Comparison of ENCODE assay signal across 7 mouse cellular contexts in genomic region chr1:163091438-163092155, GRCm38 (mm10). TPM values are rescaled to one million over a fixed set of nuclear protein-coding genes. Genes with fewer than 3 reads are reported as not detected.
DNase-seq lines count a peak whose midpoint lies in the region; ATAC-seq lines count a peak whose summit lies in the region.

No protein-coding gene starts in this region.

- no peaks in the 10 kb centered on the region for H3K9me3 ChIP-seq in liver, embryonic 12.5 days (replicated peaks)
- no peaks in the 10 kb centered on the region for H3K9me3 ChIP-seq in kidney, embryonic 16.5 days (ENCODE audit: low read length)
- no peaks in the 10 kb centered on the region for H3K9me3 ChIP-seq in lung, embryonic 15.5 days

- no peaks in the 10 kb centered on the region for H3K27me3 ChIP-seq in liver, embryonic 12.5 days (replicated peaks)
- no peaks in the 10 kb centered on the region for H3K27me3 ChIP-seq in kidney, embryonic 16.5 days (ENCODE audit: insufficient read depth, low read length)
- H3K27me3 ChIP-seq in lung, embryonic 15.5 days = no peaks in the 10 kb centered on the region

- no peak overlapping the region for H3K9ac ChIP-seq in liver, embryonic 12.5 days
- no peak overlapping the region for H3K9ac ChIP-seq in kidney, embryonic 16.5 days (replicated peaks; ENCODE audit: low read length)
- H3K9ac ChIP-seq in lung, embryonic 15.5 days = no peak overlapping the region

- no peak overlapping the region for H3K27ac ChIP-seq in liver, embryonic 12.5 days
- H3K27ac ChIP-seq in kidney, embryonic 16.5 days (ENCODE audit: low read length) = no peak overlapping the region
- no peak overlapping the region for H3K27ac ChIP-seq in lung, embryonic 15.5 days

- no peaks in the 10 kb centered on the region for H3K4me1 ChIP-seq in liver, embryonic 12.5 days
- no peaks in the 10 kb centered on the region for H3K4me1 ChIP-seq in kidney, embryonic 16.5 days (ENCODE audit: insufficient read depth, low read length)
- H3K4me1 ChIP-seq in lung, embryonic 15.5 days = no peaks in the 10 kb centered on the region

- peak; percentile 4 for DNase-seq in liver
- peak; percentile 41 for DNase-seq in adrenal gland, postnatal 10 days
- DNase-seq in embryo, embryonic 9.5 days (ENCODE audit: extremely low spot score) = peak; percentile 36
- DNase-seq in right cerebral cortex, postnatal 4 days = peak; percentile 51

- no peak overlapping the region for H3K4me3 ChIP-seq in liver, embryonic 12.5 days
- H3K4me3 ChIP-seq in kidney, embryonic 16.5 days (ENCODE audit: low read length) = no peak overlapping the region
- no peak overlapping the region for H3K4me3 ChIP-seq in lung, embryonic 15.5 days

- no peaks in the 10 kb centered on the region for H3K36me3 ChIP-seq in liver, embryonic 12.5 days
- no peaks in the 10 kb centered on the region for H3K36me3 ChIP-seq in kidney, embryonic 16.5 days (ENCODE audit: insufficient read depth, low read length)
- no peaks in the 10 kb centered on the region for H3K36me3 ChIP-seq in lung, embryonic 15.5 days

- no peak for ATAC-seq in liver, embryonic 12.5 days
- peak; percentile 6; the same call in 1 of the 2 replicates for ATAC-seq in kidney, embryonic 16.5 days (ENCODE audit: low FRiP score, low TSS enrichment)
- peak; percentile 59; the same call in 1 of the 2 replicates for ATAC-seq in lung, embryonic 15.5 days (ENCODE audit: borderline replicate concordance, extremely low read depth, low FRiP score, low TSS enrichment)

- 53% methylated on average over 10 of the region's 10 CpGs for WGBS in liver, embryonic 12.5 days (ENCODE audit: insufficient replicate concordance)
- WGBS in kidney, embryonic 16.5 days = 56% methylated on average over 10 of the region's 10 CpGs
- 42% methylated on average over 10 of the region's 10 CpGs for WGBS in lung, embryonic 15.5 days

- H3K4me2 ChIP-seq in liver, embryonic 12.5 days = no peak overlapping the region
- no peak overlapping the region for H3K4me2 ChIP-seq in kidney, embryonic 16.5 days (replicated peaks; ENCODE audit: low read depth, low read length)
- H3K4me2 ChIP-seq in lung, embryonic 15.5 days = peak overlapping the region; percentile 17; the same call in 1 of the 2 replicates

RNA-seq across cellular contexts. Expression of gene Mroh9, which starts 6.1 kb away (rescaled TPM):
- polyA plus RNA-seq in liver, embryonic 12.5 days (2016; fragmentation: Nextera tagmentation; extraction: Ambion mirVana) = not detected in 2 replicates
- total RNA-seq in adrenal gland, postnatal 10 days (2021) = not detected
- polyA plus RNA-seq in kidney, embryonic 16.5 days (2015; fragmentation: Nextera tagmentation; extraction: Ambion mirVana) = not detected in 2 replicates
- polyA plus RNA-seq in lung, embryonic 15.5 days (2015; fragmentation: Nextera tagmentation; extraction: Ambion mirVana) = not detected in 2 replicates
